Mouse (Mus musculus) forebrain, embryonic 15.5 days (tissue): ENCODE results near the gene Zdhhc7. TPM values are rescaled to one million over a fixed set of nuclear protein-coding genes. Genes with fewer than 3 reads are reported as not detected.
A peak's percentile ranks its signal among the peaks of the same experiment; 100 is the strongest.

Experiments used
- ATAC-seq: fragments of 200-750 bp; cut with Nextera tagmentation; replicated peaks from 2 replicates; pipeline ENCODE4 v1.8.0; 2017; ENCODE audit warnings: mild to moderate bottlenecking, moderate TSS enrichment, moderate library complexity
- H3K27ac ChIP-seq: fragments of 300-500 bp; sonication (generic); replicated peaks from 2 replicates; pipeline ENCODE4 v1.5.1; 2015; ENCODE audit warnings: mild to moderate bottlenecking, inconsistent platforms
- H3K27me3 ChIP-seq: fragments of 300-500 bp; sonication (generic); 2 replicates; pipeline ENCODE4 v1.6.1; 2015; ENCODE audit warnings: inconsistent platforms
- H3K36me3 ChIP-seq: fragments of 300-500 bp; sonication (generic); 2 replicates; pipeline ENCODE4 v1.6.1; 2015; ENCODE audit warnings: mild to moderate bottlenecking, inconsistent platforms
- H3K4me1 ChIP-seq: fragments of 300-500 bp; sonication (generic); 2 replicates; pipeline ENCODE4 v1.6.1; 2015; ENCODE audit warnings: inconsistent platforms
- H3K4me2 ChIP-seq: fragments of 300-500 bp; sonication (generic); replicated peaks from 2 replicates; pipeline ENCODE4 v1.6.1; 2015; ENCODE audit warnings: mild to moderate bottlenecking, inconsistent platforms
- H3K4me3 ChIP-seq: fragments of 300-500 bp; sonication (generic); 2 replicates; pipeline ENCODE4 v1.5.1; 2015; ENCODE audit warnings: mild to moderate bottlenecking, inconsistent platforms
- H3K9ac ChIP-seq: fragments of 300-500 bp; sonication (generic); replicated peaks from 2 replicates; pipeline ENCODE4 v1.6.1; 2015; ENCODE audit warnings: mild to moderate bottlenecking, inconsistent platforms
- H3K9me3 ChIP-seq: fragments of 300-500 bp; sonication (generic); 2 replicates; pipeline ENCODE4 v1.6.1; 2016; ENCODE audit warnings: inconsistent platforms
- WGBS: fragments of 180-500 bp; shearing (Covaris S2); methylation state at CpG from one replicate; pipeline ENCODE4 v1.1.7; 2015; ENCODE audit warnings: mixed read lengths; 5-methylcytosine and 5-hydroxymethylcytosine counted together
- polyA plus RNA-seq: library from polyadenylated mRNA; unstranded; fragments of >200 nt; fragmentation: Nextera tagmentation; extraction: Ambion mirVana; gene quantifications from 2 replicates; pipeline ENCODE4 v1.2.1, GENCODE M21; 2015

The Zdhhc7 gene
- polyA plus RNA-seq, 1 experiment from 2014 or later = 34.5 TPM

DNA sequence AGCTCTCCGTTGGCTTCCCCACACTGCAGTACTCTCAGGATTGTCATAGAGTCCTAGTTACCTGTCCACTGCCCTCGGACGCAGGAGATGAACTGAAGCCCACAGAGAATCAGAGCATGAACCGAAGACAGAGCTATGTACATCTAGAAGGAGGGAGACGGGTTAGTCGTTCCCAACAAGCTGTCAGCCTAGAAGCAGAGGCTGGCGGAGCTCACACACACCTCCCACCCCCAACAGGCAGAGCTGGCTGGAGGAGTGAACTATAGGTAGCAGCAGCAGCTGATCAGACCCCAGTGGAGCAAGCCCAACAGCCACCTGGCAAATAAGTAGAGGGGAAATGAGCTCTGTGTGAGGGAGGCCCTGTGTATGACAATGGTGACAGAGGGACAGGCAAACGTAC lies 16.5 kb downstream of the Zdhhc7 start:
- Histone ChIP-seq H3K4me1 (no peaks in the 10 kb centered on the region), H3K9ac (no peak overlapping the region), H3K36me3 (peaks cover 74% of the 10 kb centered on the region), H3K9me3 (no peaks in the 10 kb centered on the region), H3K27ac (no peak overlapping the region), H3K4me2 (no peak overlapping the region), H3K4me3 (no peak overlapping the region), H3K27me3 (no peaks in the 10 kb centered on the region)
- no peak for ATAC-seq
- WGBS = 89% methylated on average over 8 of the region's 8 CpGs

DNA sequence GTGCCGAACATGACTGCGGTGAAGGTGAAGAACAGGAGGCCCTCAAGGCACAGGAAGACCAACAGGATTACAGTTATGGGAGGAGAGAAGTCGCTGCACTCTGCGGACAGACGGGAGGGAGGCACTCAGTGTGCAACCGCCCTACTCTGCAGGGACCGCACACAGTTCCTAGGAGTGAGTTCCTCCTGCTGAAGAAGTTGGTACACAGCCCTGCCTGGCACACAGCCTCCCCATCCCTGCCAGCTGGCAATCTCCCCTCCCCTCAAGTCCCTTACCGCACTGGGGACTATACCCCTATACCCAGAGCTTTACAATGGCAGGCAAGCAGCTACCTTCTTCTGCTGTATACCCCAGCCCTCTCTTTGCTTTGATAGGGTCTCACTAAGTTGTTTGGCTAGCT lies 18.0 kb downstream of the Zdhhc7 start:
- ATAC-seq = peak; percentile 38; the same call in 1 of the 2 replicates
- H3K9me3 ChIP-seq = no peaks in the 10 kb centered on the region
- H3K9ac ChIP-seq = no peak overlapping the region
- H3K4me3 ChIP-seq = no peak overlapping the region
- 72% methylated on average over 8 of the region's 8 CpGs for WGBS
- H3K4me1 ChIP-seq = no peaks in the 10 kb centered on the region
- peaks cover 66% of the 10 kb centered on the region for H3K36me3 ChIP-seq
- H3K27ac ChIP-seq = no peak overlapping the region
- H3K4me2 ChIP-seq = no peak overlapping the region
- no peaks in the 10 kb centered on the region for H3K27me3 ChIP-seq

DNA sequence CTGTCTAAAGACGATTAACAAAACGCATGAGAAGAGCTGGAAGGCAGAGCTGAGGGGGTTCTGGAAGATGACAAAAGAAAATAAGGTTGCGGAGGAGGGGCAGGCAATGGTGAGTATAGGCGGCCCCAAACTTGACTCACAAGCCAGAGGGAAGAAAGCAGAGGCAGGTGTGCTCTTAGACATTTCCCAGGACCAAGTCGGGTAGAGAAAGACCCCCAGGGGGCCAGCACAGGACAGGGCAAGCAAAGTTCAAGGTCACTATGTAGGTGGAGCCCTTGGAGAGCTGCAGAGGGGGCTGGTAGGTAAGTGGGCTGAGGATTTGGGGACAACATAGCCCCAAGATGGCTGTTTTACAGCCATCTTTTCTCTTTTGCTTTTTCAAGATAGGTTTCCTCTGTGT lies 21.9 kb downstream of the Zdhhc7 start:
- peaks cover 30% of the 10 kb centered on the region for H3K36me3 ChIP-seq
- no peak for ATAC-seq
- H3K9me3 ChIP-seq = no peaks in the 10 kb centered on the region
- peaks cover 3% of the 10 kb centered on the region; the same call in 1 of the 2 replicates for H3K4me1 ChIP-seq
- no peak overlapping the region for H3K4me2 ChIP-seq
- no peak overlapping the region for H3K9ac ChIP-seq
- no peaks in the 10 kb centered on the region for H3K27me3 ChIP-seq
- H3K4me3 ChIP-seq = no peak overlapping the region
- WGBS = 61% methylated on average over 5 of the region's 5 CpGs
- no peak overlapping the region for H3K27ac ChIP-seq

DNA sequence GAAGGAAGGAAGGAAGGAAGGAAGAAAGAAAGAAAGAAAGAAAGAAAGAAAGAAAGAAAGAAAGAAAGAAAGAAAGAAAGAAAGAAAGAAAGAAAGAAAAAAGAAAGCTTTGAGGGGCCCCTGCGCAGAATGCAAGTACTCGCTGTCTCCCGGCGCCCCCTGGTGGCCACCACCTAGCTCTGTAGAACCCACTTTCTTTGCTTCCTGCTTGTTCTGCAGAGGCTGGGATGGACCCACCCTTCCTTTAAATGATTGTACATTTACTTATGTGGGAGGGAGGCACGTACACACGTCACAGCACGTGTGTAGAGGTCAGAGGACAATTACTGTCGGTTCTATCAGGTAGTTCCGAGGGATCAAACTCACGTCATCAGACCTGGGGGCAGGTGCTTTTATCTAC lies 23.2 kb downstream of the Zdhhc7 start:
- Histone ChIP-seq H3K9ac (no peak overlapping the region), H3K27me3 (no peaks in the 10 kb centered on the region), H3K27ac (no peak overlapping the region), H3K36me3 (peaks cover 25% of the 10 kb centered on the region), H3K4me2 (no peak overlapping the region), H3K9me3 (no peaks in the 10 kb centered on the region), H3K4me3 (no peak overlapping the region), H3K4me1 (peaks cover 3% of the 10 kb centered on the region; the same call in 1 of the 2 replicates)
- ATAC-seq = peak; percentile 63; the same call in 1 of the 2 replicates
- 11% methylated on average over 10 of the region's 10 CpGs for WGBS

DNA sequence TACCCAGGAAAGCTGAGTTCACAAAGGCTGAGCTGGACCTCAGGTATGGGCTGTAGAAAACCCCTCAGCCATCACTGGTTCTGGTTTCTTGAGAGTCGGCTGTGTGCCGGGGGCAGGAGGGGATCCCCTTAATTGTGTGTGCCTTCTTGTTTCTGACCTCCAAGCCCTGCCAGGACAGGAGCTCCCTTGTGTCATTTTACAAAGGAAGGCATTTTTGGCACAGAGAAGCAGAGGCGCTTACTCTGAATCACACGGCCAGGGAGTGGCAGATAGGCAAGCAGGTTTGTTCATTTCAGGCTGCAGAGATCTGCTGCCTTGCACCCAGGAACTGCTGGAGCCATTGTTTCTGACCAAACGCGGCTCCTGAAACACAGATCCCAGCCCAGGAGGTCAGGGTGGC lies 25.9 kb downstream of the Zdhhc7 start:
- Histone ChIP-seq H3K9me3 (no peaks in the 10 kb centered on the region), H3K4me3 (no peak overlapping the region), H3K36me3 (no peaks in the 10 kb centered on the region), H3K4me2 (no peak overlapping the region), H3K9ac (no peak overlapping the region), H3K27me3 (no peaks in the 10 kb centered on the region), H3K4me1 (peaks cover 3% of the 10 kb centered on the region; the same call in 1 of the 2 replicates), H3K27ac (no peak overlapping the region)
- 36% methylated on average over 6 of the region's 6 CpGs for WGBS
- ATAC-seq = no peak

DNA sequence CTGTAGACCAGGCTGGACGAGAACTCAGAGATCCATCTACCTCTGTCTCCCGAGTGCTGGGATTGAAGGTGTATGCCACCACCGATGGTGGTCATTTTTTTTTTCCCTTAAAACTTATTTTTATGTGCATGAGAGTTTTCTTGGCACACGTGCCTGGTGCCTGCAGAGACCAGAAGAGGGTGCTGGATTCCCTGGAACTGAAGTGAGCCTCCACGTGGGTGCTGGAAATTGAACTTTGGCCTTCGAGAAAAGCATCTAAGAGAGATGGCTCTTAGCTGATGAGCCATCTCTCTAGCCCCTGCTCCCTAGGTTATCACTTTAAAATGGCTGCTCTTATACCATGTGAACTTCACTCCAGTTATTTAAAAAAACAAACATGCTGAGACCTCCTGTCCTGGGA lies 26.8 kb downstream of the Zdhhc7 start:
- Histone ChIP-seq H3K4me3 (no peak overlapping the region), H3K4me2 (no peak overlapping the region), H3K4me1 (peaks cover 3% of the 10 kb centered on the region; the same call in 1 of the 2 replicates), H3K36me3 (no peaks in the 10 kb centered on the region), H3K27ac (no peak overlapping the region), H3K9ac (no peak overlapping the region), H3K27me3 (no peaks in the 10 kb centered on the region), H3K9me3 (no peaks in the 10 kb centered on the region)
- ATAC-seq = no peak
- 74% methylated on average over 6 of the region's 6 CpGs for WGBS

DNA sequence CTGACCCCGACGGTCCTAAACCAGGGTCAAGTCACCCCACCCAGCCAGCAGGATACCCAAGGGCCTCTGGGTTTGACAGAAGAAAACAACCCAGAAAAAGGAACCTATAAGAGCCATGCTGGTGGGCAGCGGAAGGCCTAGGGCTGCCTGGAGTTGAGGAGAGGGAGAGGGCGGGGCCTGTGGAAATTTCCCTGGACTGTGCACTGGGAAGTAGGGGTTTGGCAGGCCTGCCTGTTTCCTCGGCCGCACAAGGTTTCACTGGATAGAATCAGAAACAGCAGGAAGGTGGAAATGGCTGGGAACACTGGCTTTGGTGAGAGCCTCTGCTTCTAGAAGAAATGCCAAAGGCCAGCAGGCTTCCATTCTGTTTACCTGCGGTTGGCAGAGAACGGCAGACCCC lies 28.5 kb downstream of the Zdhhc7 start:
- no peak for ATAC-seq
- Histone ChIP-seq H3K4me3 (no peak overlapping the region), H3K27me3 (no peaks in the 10 kb centered on the region), H3K9ac (no peak overlapping the region), H3K27ac (no peak overlapping the region), H3K36me3 (no peaks in the 10 kb centered on the region), H3K4me1 (peaks cover 3% of the 10 kb centered on the region; the same call in 1 of the 2 replicates), H3K4me2 (no peak overlapping the region), H3K9me3 (no peaks in the 10 kb centered on the region)
- WGBS = 90% methylated on average over 8 of the region's 8 CpGs

DNA sequence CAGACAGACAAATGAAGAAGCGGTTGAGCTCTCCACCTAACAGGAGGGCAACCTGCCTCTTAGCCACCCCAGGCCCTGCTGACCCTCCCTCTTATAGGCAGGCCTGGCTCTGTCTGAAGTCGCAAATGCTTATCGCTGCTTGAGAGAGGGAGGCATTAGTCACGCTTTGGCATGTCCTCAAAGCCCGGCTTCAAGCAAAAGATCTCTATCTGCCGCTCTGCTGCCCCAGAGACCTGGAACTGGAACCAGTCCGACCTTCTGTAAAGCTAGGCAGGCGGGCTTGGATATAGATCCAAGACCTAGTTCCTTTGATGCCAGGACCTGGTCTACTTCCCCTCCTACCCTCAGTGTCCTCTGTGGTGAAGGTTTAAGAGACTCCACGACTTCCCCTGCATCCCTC lies 29.0 kb downstream of the Zdhhc7 start:
- H3K27me3 ChIP-seq = no peaks in the 10 kb centered on the region
- no peak overlapping the region for H3K4me3 ChIP-seq
- H3K27ac ChIP-seq = no peak overlapping the region
- 85% methylated on average over 9 of the region's 9 CpGs for WGBS
- H3K4me1 ChIP-seq = peaks cover 3% of the 10 kb centered on the region; the same call in 1 of the 2 replicates
- no peak for ATAC-seq
- H3K9me3 ChIP-seq = no peaks in the 10 kb centered on the region
- no peak overlapping the region for H3K9ac ChIP-seq
- no peaks in the 10 kb centered on the region for H3K36me3 ChIP-seq
- no peak overlapping the region for H3K4me2 ChIP-seq

DNA sequence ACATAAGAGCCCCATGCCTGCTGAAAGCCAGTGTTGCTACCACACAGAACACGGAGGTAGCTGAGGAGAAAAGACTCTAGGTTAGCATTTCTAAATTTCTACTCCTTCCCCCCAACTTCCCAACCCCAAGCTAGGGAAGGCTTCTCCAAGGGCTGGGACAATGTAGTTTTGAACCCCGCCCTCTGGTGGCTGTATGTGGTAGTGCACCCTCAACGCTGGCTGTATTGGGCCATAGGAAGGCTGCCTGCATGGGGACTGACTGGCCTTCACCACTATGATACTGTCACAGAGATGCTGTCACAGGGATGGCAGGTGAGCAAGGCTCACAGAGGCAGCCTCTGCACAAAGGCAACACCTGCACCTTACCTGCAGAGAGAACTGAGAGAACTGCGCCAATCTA lies 29.6 kb downstream of the Zdhhc7 start:
- no peaks in the 10 kb centered on the region for H3K36me3 ChIP-seq
- ATAC-seq = peak; percentile 38
- peaks cover 3% of the 10 kb centered on the region; the same call in 1 of the 2 replicates for H3K4me1 ChIP-seq
- no peak overlapping the region for H3K4me2 ChIP-seq
- H3K27me3 ChIP-seq = no peaks in the 10 kb centered on the region
- no peaks in the 10 kb centered on the region for H3K9me3 ChIP-seq
- no peak overlapping the region for H3K27ac ChIP-seq
- no peak overlapping the region for H3K9ac ChIP-seq
- 28% methylated on average over 4 of the region's 4 CpGs for WGBS
- no peak overlapping the region for H3K4me3 ChIP-seq

DNA sequence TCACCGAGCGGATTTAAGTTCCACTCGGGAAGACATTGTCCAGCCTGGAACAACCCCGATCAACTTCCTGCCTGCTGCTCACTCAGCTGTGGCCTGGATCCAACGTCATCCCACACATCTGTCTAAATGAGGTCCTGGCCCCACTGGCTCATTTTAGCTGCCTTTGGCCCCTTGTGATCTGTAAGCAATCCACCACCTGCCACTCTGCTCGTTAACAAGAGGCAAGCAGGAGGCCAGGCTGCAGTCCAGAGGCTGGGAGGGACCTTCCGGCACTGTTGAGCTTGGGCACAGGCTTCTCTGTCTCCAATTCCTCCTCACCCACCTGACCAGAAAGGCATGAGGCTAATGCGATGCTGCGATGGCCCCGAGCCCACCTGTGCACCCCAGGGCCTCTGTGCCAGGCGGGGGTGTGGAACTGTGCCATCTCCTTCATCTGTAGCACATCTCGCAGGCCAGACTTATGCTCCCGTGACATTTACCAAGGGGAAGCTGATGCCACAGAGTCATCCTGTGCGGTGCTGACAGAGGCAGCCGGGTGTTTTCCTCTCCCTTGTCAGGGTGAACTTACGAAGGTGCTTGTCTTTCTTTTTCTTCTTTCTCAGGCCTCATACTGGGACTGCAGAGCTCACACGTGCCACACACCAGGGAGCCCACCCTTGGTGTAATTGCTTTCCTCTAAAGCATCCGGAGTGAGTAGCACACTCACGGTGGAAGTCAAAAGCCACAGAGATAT lies 33.2 kb downstream of the Zdhhc7 start:
- 60% methylated on average over 19 of the region's 19 CpGs for WGBS

DNA sequence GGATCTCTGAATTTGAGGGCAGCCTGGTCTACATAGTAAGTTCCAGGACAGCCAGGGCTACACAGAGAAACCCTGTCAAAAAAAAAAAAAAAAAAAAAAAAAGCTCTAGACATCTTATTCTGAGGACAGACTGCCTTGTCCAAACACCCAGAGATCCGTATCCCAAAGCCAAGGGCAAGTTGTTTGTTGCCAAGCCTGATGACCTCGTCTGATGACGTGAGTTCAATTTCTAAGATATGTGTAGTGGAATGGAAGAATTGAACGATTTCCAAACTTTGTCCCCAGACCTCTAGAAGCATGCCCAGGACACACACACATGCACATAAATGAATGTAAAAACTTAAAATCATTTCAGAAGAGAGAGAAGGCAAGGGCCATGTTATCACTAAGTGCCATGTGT lies 35.1 kb downstream of the Zdhhc7 start:
- H3K4me1 ChIP-seq = no peaks in the 10 kb centered on the region

More for the DNA sequence above, 33.2 kb downstream of the Zdhhc7 start:
- H3K9me3 ChIP-seq = no peaks in the 10 kb centered on the region
- H3K4me1 ChIP-seq = no peaks in the 10 kb centered on the region
- no peaks in the 10 kb centered on the region for H3K36me3 ChIP-seq
- no peak for ATAC-seq
- no peaks in the 10 kb centered on the region for H3K27me3 ChIP-seq
- no peak overlapping the region for H3K4me2 ChIP-seq
- H3K9ac ChIP-seq = no peak overlapping the region
- H3K4me3 ChIP-seq = no peak overlapping the region
- no peak overlapping the region for H3K27ac ChIP-seq

DNA sequence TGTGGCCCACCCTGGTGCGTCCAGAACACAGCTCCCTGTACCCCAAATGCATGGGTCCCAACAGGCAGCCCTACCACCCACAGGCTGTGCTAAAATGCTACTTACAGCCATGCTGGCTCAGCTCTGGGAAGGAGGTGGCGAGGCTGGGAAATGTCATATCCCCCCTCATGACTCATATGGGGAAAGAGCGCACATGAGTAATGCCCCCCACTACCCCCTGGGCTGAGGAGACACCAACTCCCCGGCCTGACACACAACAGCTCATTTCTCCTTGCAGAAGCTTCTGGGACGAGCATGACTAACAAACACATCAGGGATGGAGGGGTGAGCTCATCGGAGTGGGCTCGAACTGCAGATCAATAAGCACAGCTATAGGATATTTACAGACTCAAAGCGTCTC lies 35.7 kb downstream of the Zdhhc7 start:
- ATAC-seq = no peak
- 93% methylated on average over 8 of the region's 8 CpGs for WGBS
- no peaks in the 10 kb centered on the region for H3K27me3 ChIP-seq
- H3K4me1 ChIP-seq = no peaks in the 10 kb centered on the region
- H3K9ac ChIP-seq = no peak overlapping the region
- H3K4me2 ChIP-seq = no peak overlapping the region
- no peak overlapping the region for H3K27ac ChIP-seq
- no peaks in the 10 kb centered on the region for H3K36me3 ChIP-seq
- no peaks in the 10 kb centered on the region for H3K9me3 ChIP-seq
- no peak overlapping the region for H3K4me3 ChIP-seq

More for the DNA sequence above, 35.1 kb downstream of the Zdhhc7 start:
- Histone ChIP-seq H3K9me3 (no peaks in the 10 kb centered on the region), H3K4me3 (no peak overlapping the region), H3K9ac (no peak overlapping the region), H3K4me2 (no peak overlapping the region), H3K27me3 (no peaks in the 10 kb centered on the region), H3K27ac (no peak overlapping the region), H3K36me3 (no peaks in the 10 kb centered on the region)
- ATAC-seq = no peak
- whole genome bisulfite sequencing = 88% methylated on average over 4 of the region's 4 CpGs

DNA sequence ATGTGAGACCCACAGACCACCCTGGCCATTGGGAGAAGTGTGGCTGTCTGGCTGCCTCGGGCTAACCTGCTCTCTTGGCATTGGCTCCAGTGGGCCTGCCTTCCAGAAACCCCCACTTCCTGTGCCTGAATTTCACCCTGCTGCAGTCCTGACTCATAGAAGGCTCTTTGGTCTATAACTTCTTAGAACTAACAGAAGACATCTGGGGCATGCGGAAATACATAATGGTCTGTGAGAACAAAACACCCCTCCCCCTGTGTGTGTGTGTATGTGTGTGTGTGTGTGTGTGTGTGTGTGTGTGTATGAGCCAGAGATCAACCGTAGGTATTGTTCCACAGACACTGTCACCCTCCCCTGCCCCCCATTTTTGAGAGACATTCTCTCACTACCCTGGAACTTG lies 38.0 kb downstream of the Zdhhc7 start:
- no peak overlapping the region for H3K4me2 ChIP-seq
- H3K4me1 ChIP-seq = no peaks in the 10 kb centered on the region
- no peak overlapping the region for H3K4me3 ChIP-seq
- 89% methylated on average over 3 of the region's 3 CpGs for WGBS
- H3K27me3 ChIP-seq = no peaks in the 10 kb centered on the region
- H3K36me3 ChIP-seq = no peaks in the 10 kb centered on the region
- H3K9ac ChIP-seq = no peak overlapping the region
- no peak for ATAC-seq
- no peaks in the 10 kb centered on the region for H3K9me3 ChIP-seq
- no peak overlapping the region for H3K27ac ChIP-seq
